In genomic region chr7:58693342-58693741, GRCm38 (mm10) we compare ENCODE assay signal across 12 mouse cellular contexts. TPM values are rescaled to one million over a fixed set of nuclear protein-coding genes. Genes with fewer than 3 reads are reported as not detected.
DNase-seq lines count a peak whose midpoint lies in the region; ATAC-seq lines count a peak whose summit lies in the region.
"Had no signal": no experiment of that assay in that cellular context is flagged by ENCODE, and none has a peak within 500 bp of the region (broad histone marks: within the 10 kb centered on the region; RNA-seq: fewer than 3 reads in every experiment).

No protein-coding gene starts in this region.

- H3K9ac ChIP-seq in heart, embryonic 13.5 days: no peak overlapping the region
- H3K9ac ChIP-seq in embryonic facial prominence, embryonic 15.5 days: no peak overlapping the region
- H3K9ac ChIP-seq: embryonic facial prominence, embryonic 13.5 days; liver, postnatal 0 days had no signal

- no peaks in the 10 kb centered on the region for H3K36me3 ChIP-seq in heart, embryonic 13.5 days
- H3K36me3 ChIP-seq in embryonic facial prominence, embryonic 15.5 days: no peaks in the 10 kb centered on the region
- H3K36me3 ChIP-seq: embryonic facial prominence, embryonic 13.5 days had no signal

- 50% methylated on average over 3 of the region's 3 CpGs for WGBS in heart, embryonic 13.5 days
- 50% methylated on average over 3 of the region's 3 CpGs for WGBS in embryonic facial prominence, embryonic 15.5 days

- intact Hi-C loops in left cerebral cortex, postnatal 25 days (cut with DNase I): no loop called here

- no peak for ATAC-seq in heart, embryonic 13.5 days (ENCODE audit: extremely low read depth, insufficient number of reproducible peaks, low FRiP score, low TSS enrichment)
- 0 out of 2 replicates have a peak, but pooled peaks have one; percentile 11 for ATAC-seq in embryonic facial prominence, embryonic 15.5 days (ENCODE audit: insufficient number of reproducible peaks, low FRiP score, low TSS enrichment, low read depth)
- ATAC-seq: liver, postnatal 0 days had no signal

- no peak overlapping the region for H3K4me3 ChIP-seq in heart, embryonic 13.5 days
- no peak overlapping the region for H3K4me3 ChIP-seq in embryonic facial prominence, embryonic 15.5 days (replicated peaks)
- H3K4me3 ChIP-seq: embryonic facial prominence, embryonic 13.5 days had no signal

- H3K9me3 ChIP-seq in heart, embryonic 13.5 days: no peaks in the 10 kb centered on the region
- H3K9me3 ChIP-seq in embryonic facial prominence, embryonic 15.5 days (replicated peaks): no peaks in the 10 kb centered on the region
- H3K9me3 ChIP-seq: embryonic facial prominence, embryonic 13.5 days had no signal

- peaks cover 30% of the 10 kb centered on the region for H3K4me1 ChIP-seq in heart, embryonic 13.5 days
- 0 out of 2 replicates have a peak, but pooled peaks cover 5% of the 10 kb centered on the region for H3K4me1 ChIP-seq in embryonic facial prominence, embryonic 15.5 days

- H3K4me2 ChIP-seq in heart, embryonic 13.5 days: no peak overlapping the region
- H3K4me2 ChIP-seq in embryonic facial prominence, embryonic 15.5 days (replicated peaks): no peak overlapping the region
- H3K4me2 ChIP-seq: embryonic facial prominence, embryonic 13.5 days had no signal

- DNase-seq in heart, postnatal 4 days: no peak
- peak; percentile 47 for DNase-seq in 3T3-L1 (ENCODE audit: low read depth, low spot score)
- DNase-seq in lung, postnatal 25 days (ENCODE audit: low spot score): peak; percentile 61
- no peak for DNase-seq in right cerebral cortex, postnatal 36 days (ENCODE audit: low spot score in 2 of 2)
- no peak for DNase-seq in left cerebral cortex, postnatal 25 days (ENCODE audit: low spot score in 2 of 2)
- no peak for DNase-seq in gastrocnemius, postnatal 4 days (ENCODE audit: low spot score in 2 of 2)
- DNase-seq: cerebellum, adult 11-12 months; heart, adult 11 months; liver, postnatal 0 days had no signal

- H3K27me3 ChIP-seq in heart, embryonic 13.5 days (replicated peaks): no peaks in the 10 kb centered on the region
- H3K27me3 ChIP-seq in embryonic facial prominence, embryonic 15.5 days: no peaks in the 10 kb centered on the region
- H3K27me3 ChIP-seq: embryonic facial prominence, embryonic 13.5 days had no signal

- H3K27ac ChIP-seq in heart, embryonic 13.5 days (replicated peaks): peak overlapping the region; percentile 24; the same call in 1 of the 2 replicates
- no peak overlapping the region for H3K27ac ChIP-seq in embryonic facial prominence, embryonic 15.5 days (replicated peaks)
- H3K27ac ChIP-seq: embryonic facial prominence, embryonic 13.5 days had no signal

RNA-seq across cellular contexts. Expression of gene Atp10a, which starts 37.4 kb away (rescaled TPM):
- 1.1 and 1.2 TPM in 2 replicates for polyA plus RNA-seq in heart, embryonic 13.5 days (2015; fragmentation: Nextera tagmentation; extraction: Ambion mirVana)
- 1 to 10 TPM; 2.4 to 2.9 TPM for total RNA-seq in heart, postnatal 4 days (2021)
- polyA plus RNA-seq in embryonic facial prominence, embryonic 15.5 days (2015; fragmentation: Nextera tagmentation; extraction: Ambion mirVana): 2.9 and 3.1 TPM in 2 replicates
- 1 to 10 TPM; 6.3 to 9.0 TPM for total RNA-seq in left cerebral cortex, postnatal 25 days (2021)
- 1 to 10 TPM; 7.8 to 7.9 TPM for total RNA-seq in gastrocnemius, postnatal 4 days (2021)

Comparison
In these comparisons a context has a peak if more than half of its experiments do, and no peak if none do; other contexts are left out.
1. DNase-seq: peak in 3T3-L1 (single experiment) and lung, postnatal 25 days (single experiment); none in heart, postnatal 4 days (single experiment), right cerebral cortex, postnatal 36 days (0 of 2), left cerebral cortex, postnatal 25 days (0 of 2) and gastrocnemius, postnatal 4 days (0 of 2).